Mouse (Mus musculus) cerebellum, adult 2 months (tissue): ENCODE results near the gene Rnf207. TPM values are rescaled to one million over a fixed set of nuclear protein-coding genes. Genes with fewer than 3 reads are reported as not detected.

ENCODE experiments used
- DNase-seq, 2 experiments: peaks; one replicate each; pipeline ENCODE4 v3.0.0; 2021
- H3K27ac ChIP-seq: fragments of 200-500 bp; 2 replicates; pipeline ENCODE4 v1.5.1; 2012; ENCODE audit warnings: low read length, control low read depth, inconsistent platforms; ENCODE audit not compliant: insufficient read depth
- H3K27me3 ChIP-seq: fragments of 200-500 bp; 2 replicates; pipeline ENCODE4 v1.6.1; 2012; ENCODE audit warnings: inconsistent platforms, mild to moderate bottlenecking, low read length, moderate library complexity; ENCODE audit not compliant: control insufficient read depth, insufficient read depth
- H3K4me1 ChIP-seq: fragments of 200-500 bp; 2 replicates; pipeline ENCODE4 v1.6.1; 2011; ENCODE audit warnings: low read length; ENCODE audit not compliant: control insufficient read depth, insufficient read depth
- H3K4me3 ChIP-seq: fragments of 200-500 bp; replicated peaks from 2 replicates; pipeline ENCODE3; 2011; ENCODE audit warnings: mild to moderate bottlenecking, low read depth, low read length, control low read depth; ENCODE audit not compliant: insufficient read depth
- CTCF ChIP-seq: fragments of 200-500 bp; IDR thresholded peaks from 2 replicates; pipeline ENCODE4 v1.5.1; 2011; ENCODE audit warnings: low read depth, mild to moderate bottlenecking, control low read depth, low read length, moderate library complexity, borderline replicate concordance; ENCODE audit not compliant: insufficient read depth
- POLR2A ChIP-seq: fragments of 200-500 bp; IDR thresholded peaks from 2 replicates; pipeline ENCODE4 v1.6.1; 2011; ENCODE audit warnings: low read length, control low read depth, borderline replicate concordance; ENCODE audit not compliant: insufficient read depth
- WGBS: fragments of 180-500 bp; shearing (Covaris S2); methylation state at CpG from one replicate; pipeline ENCODE4 v1.1.7; 2018; 5-methylcytosine and 5-hydroxymethylcytosine counted together
- polyA plus RNA-seq: library from polyadenylated mRNA; depleted of rRNA; stranded (reverse); fragments of >200 nt; gene quantifications from 2 replicates; pipeline ENCODE4 v1.2.3, GENCODE M21; 2012

Gene Rnf207
- polyA plus RNA-seq, 1 experiment = 11.8 TPM

- Histone ChIP-seq H3K4me3 (peak within 1 kb of the TSS; percentile 78), H3K4me1 (peaks cover 18% of the 10 kb centered on the region), H3K27ac (0 out of 2 replicates have a peak within 1 kb of the TSS, but pooled peaks have one; percentile 37), H3K27me3 (no peaks in the 10 kb centered on the region; the same call in 1 of the 2 replicates)
- under 1% methylated on average over 119 of the region's 119 CpGs for WGBS
- TF ChIP-seq POLR2A (peak; percentile 40; the same call in 1 of the 2 replicates), CTCF (no peak)
- peak; percentile 99 for DNase-seq
These were observed 21.6 kb downstream of the Rnf207 start, which contains the start of gene Icmt for GRCm38 (mm10) chr4:152296874-152297861. Icmt (plus strand) TSS chr4:152297227.

GRCm38 (mm10) chr4:152296371-152296770, 22.4 kb downstream of the Rnf207 start:
- H3K27me3 ChIP-seq = no peaks in the 10 kb centered on the region
- H3K4me3 ChIP-seq = peak overlapping the region; percentile 78
- H3K4me1 ChIP-seq = peaks cover 10% of the 10 kb centered on the region
- TF ChIP-seq CTCF (no peak), POLR2A (no peak)
- WGBS = 23% methylated on average over 8 of the region's 8 CpGs
- DNase-seq = no peak
- H3K27ac ChIP-seq = no peak overlapping the region

DNA sequence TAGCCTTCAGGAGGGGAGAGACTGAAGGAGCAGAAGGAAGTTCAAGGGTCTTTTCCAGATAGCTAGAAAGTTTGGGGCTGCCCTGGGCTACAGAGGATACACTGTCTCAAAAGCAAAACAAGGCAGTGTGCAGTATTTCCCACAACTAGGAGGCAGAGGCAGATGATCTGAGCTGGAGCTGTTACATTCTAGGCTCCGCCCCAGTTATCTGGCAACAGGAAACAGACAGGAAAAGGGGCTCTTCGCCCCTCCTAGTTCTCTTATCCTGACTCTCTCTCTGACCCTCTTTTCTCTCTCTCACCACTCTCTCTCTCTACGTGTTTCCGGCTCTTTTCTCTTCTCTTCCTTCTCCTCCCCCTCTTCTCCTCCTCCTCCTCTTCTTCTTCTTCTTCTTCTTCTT, 22.9 kb downstream of the Rnf207 start:
- Histone ChIP-seq H3K4me1 (peaks cover 8% of the 10 kb centered on the region), H3K27me3 (no peaks in the 10 kb centered on the region), H3K4me3 (no peak overlapping the region), H3K27ac (no peak overlapping the region)
- no peak for TF ChIP-seq POLR2A
- TF ChIP-seq CTCF = no peak
- DNase-seq = no peak
- 52% methylated on average over 4 of the region's 4 CpGs for WGBS

GRCm38 (mm10) chr4:152294188-152294929, 24.4 kb downstream of the Rnf207 start:
- TF ChIP-seq CTCF (no peak), POLR2A (no peak)
- no peak overlapping the region for H3K4me3 ChIP-seq
- H3K27ac ChIP-seq = no peak overlapping the region
- peaks cover 6% of the 10 kb centered on the region for H3K4me1 ChIP-seq
- 56% methylated on average over 10 of the region's 10 CpGs for WGBS
- DNase-seq = no peak
- no peaks in the 10 kb centered on the region for H3K27me3 ChIP-seq

DNA sequence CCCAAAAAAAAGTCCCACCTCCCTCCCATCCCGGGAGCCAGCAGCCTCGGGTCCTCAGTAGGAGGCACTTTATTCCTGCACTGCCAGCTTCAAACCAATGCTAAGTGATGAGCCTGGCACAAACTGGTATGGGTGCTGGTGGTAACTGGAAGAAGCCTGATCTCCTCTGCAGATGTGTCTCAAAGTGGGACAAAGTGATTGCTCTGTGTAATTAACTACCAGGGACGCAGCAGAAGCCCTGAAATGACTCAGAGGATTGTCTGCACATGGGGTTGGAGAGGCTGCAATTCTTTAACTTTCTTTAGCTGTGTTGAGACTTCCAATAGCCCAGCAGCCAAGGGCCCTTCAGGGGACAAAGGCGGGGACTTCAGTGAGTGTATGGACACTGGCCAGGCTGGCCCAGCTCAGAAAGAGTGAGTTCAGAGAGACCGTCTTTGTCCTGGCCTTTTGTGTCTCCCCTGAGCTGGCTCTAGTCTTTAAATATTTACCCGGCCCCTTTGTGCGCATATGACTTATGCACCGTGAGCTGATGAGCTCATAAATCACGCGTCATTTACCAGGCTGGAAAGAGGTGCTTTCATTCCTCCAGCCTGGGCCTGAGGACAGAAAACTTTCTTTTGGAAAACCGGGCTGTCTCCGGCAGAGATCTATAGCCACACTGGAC, 26.6 kb downstream of the Rnf207 start:
- Histone ChIP-seq H3K4me3 (no peak overlapping the region), H3K4me1 (peaks cover 2% of the 10 kb centered on the region), H3K27me3 (no peaks in the 10 kb centered on the region), H3K27ac (no peak overlapping the region)
- WGBS = 29% methylated on average over 12 of the region's 12 CpGs
- TF ChIP-seq CTCF (no peak), POLR2A (no peak)
- no peak for DNase-seq

- no peak within 1 kb of the TSS for H3K27ac ChIP-seq
- no peaks in the 10 kb centered on the region for H3K27me3 ChIP-seq
- no peak for DNase-seq
- TF ChIP-seq CTCF (no peak), POLR2A (no peak)
- WGBS = 69% methylated on average over 6 of the region's 6 CpGs
- H3K4me3 ChIP-seq = no peak within 1 kb of the TSS
- H3K4me1 ChIP-seq = peaks cover 9% of the 10 kb centered on the region
These were observed 27.2 kb downstream of the Rnf207 start, which contains the start of gene Hes3 for GRCm38 (mm10) chr4:152291562-152291961. Hes3 (minus strand) TSS chr4:152291662.

- WGBS = 68% methylated on average over 11 of the region's 11 CpGs
- Histone ChIP-seq H3K27ac (no peak overlapping the region), H3K27me3 (no peaks in the 10 kb centered on the region), H3K4me1 (peaks cover 10% of the 10 kb centered on the region), H3K4me3 (no peak overlapping the region)
- no peak for DNase-seq
- TF ChIP-seq POLR2A (no peak), CTCF (no peak)
These were observed 27.8 kb downstream of the Rnf207 start for GRCm38 (mm10) chr4:152290991-152291390.
